Mouse (Mus musculus) heart, embryonic 12.5 days (tissue): ENCODE results near the gene Gm43720. TPM values are rescaled to one million over a fixed set of nuclear protein-coding genes. Genes with fewer than 3 reads are reported as not detected.

Experiments used
- ATAC-seq: fragments of 200-750 bp; cut with Nextera tagmentation; 2 replicates; pipeline ENCODE4 v1.8.0; 2017; ENCODE audit warnings: moderate TSS enrichment, moderate library complexity; ENCODE audit not compliant: insufficient number of reproducible peaks, low FRiP score
- H3K27ac ChIP-seq: fragments of 300-500 bp; sonication (generic); 2 replicates; pipeline ENCODE4 v1.5.1; 2016; ENCODE audit warnings: mild to moderate bottlenecking, moderate library complexity; ENCODE audit not compliant: poor library complexity, severe bottlenecking
- H3K27me3 ChIP-seq: fragments of 300-500 bp; sonication (generic); replicated peaks from 2 replicates; pipeline ENCODE4 v1.6.1; 2016; ENCODE audit warnings: mild to moderate bottlenecking, moderate library complexity
- H3K36me3 ChIP-seq: fragments of 300-500 bp; sonication (generic); 2 replicates; pipeline ENCODE4 v1.6.1; 2016; ENCODE audit warnings: mild to moderate bottlenecking, moderate library complexity
- H3K4me1 ChIP-seq: fragments of 300-500 bp; sonication (generic); replicated peaks from 2 replicates; pipeline ENCODE4 v1.6.1; 2016; ENCODE audit warnings: mild to moderate bottlenecking
- H3K4me2 ChIP-seq: fragments of 300-500 bp; sonication (generic); 2 replicates; pipeline ENCODE4 v1.6.1; 2016; ENCODE audit warnings: mild to moderate bottlenecking, moderate library complexity
- H3K4me3 ChIP-seq: fragments of 300-500 bp; sonication (generic); 2 replicates; pipeline ENCODE4 v1.5.1; 2016; ENCODE audit warnings: mild to moderate bottlenecking
- H3K9ac ChIP-seq: fragments of 300-500 bp; sonication (generic); 2 replicates; pipeline ENCODE4 v1.6.1; 2016; ENCODE audit warnings: mild to moderate bottlenecking, moderate library complexity
- H3K9me3 ChIP-seq: fragments of 300-500 bp; sonication (generic); replicated peaks from 2 replicates; pipeline ENCODE4 v1.6.1; 2016; ENCODE audit warnings: mild to moderate bottlenecking, moderate library complexity
- WGBS: fragments of 180-500 bp; shearing (Covaris S2); methylation state at CpG from one replicate; pipeline ENCODE4 v1.1.7; 2016; 5-methylcytosine and 5-hydroxymethylcytosine counted together
- polyA plus RNA-seq: library from polyadenylated mRNA; unstranded; fragments of >200 nt; fragmentation: Nextera tagmentation; extraction: Ambion mirVana; gene quantifications from 2 replicates; pipeline ENCODE4 v1.2.1, GENCODE M21; 2016

Gm43720 gene
- 0.04 and 0.09 TPM in 2 replicates for polyA plus RNA-seq

DNA sequence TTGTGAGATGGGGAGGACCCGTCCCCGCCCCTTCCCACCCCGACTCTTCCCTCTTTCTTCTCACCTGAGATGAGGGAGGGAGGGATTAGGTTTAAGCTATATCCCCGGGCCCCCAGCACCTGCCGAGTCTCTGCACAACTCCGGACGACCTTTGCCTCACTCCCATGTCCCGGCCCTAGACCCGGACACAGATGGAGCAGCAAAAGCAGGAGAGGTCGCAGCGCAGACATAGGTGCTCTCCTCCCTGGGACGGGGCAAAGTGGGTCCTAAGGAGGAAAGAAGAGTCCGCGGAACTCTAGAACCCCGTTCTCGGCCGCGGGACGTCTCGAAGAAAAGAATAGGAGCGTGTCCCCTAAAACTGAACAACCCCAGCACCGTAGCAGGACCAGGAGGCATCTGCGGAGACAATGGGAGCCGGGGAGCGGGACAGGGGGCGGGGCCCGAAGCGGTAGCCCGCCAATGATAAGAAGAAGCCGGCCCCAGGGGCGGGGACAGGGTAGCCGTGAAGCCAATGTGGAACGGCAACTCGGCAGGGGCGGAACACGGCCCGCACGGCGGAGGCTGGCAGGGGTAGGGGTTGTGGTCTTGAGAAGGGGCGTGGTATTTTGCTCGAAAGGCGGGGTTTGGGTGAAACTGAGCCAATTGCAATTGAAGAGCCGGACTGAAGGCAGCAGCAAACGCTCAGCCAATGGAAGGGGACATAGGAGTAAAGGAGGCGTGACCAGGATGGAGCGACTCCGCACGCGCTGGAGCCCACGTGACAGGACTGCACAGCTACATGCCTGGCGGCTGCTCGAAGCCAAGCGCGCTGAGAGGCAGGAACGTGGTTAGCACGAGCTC lies at the start of gene Gm43720, which contains the start of the genes Gpc2 and Stag3:
Gene Gm43720 (minus strand): TSS at position 374 of the 840 bp plus-strand sequence.
Gene Gpc2 (minus strand): TSS at position 421 of the 840 bp plus-strand sequence.
Gene Stag3 (plus strand): TSS at position 656 of the 840 bp plus-strand sequence.
- peak within 1 kb of the TSS; percentile 75 for H3K9ac ChIP-seq
- H3K27ac ChIP-seq, result no peak within 1 kb of the TSS
- H3K4me2 ChIP-seq, result peak within 1 kb of the TSS; percentile 80
- H3K36me3 ChIP-seq, result peaks cover 12% of the 10 kb centered on the region
- under 1% methylated on average over 56 of the region's 56 CpGs for WGBS
- H3K4me3 ChIP-seq, result peak within 1 kb of the TSS; percentile 67
- H3K9me3 ChIP-seq, result peaks cover 7% of the 10 kb centered on the region; the same call in 1 of the 2 replicates
- peak; percentile 98 for ATAC-seq
- peaks cover 4% of the 10 kb centered on the region for H3K27me3 ChIP-seq
- peaks cover 17% of the 10 kb centered on the region for H3K4me1 ChIP-seq

DNA sequence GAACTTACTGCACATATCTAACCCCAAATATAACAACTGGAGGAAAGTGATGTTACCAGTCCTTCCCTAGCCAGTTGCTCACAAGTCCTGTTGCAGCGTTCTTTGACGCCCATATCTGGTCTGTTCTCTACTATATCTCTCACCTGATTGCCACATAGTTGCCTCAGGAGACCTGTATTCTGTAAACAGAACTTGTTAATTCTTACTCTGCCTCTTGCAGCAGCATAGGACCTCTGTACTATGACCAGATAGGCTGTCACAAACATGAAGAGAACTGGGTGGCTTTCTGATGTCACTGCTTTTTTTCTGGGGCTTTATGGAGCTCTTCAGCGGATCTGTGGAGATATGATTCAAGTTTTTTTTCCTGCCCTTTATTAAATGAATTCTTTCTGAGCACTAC lies 33.0 kb upstream of the Gm43720 start:
- no peak for ATAC-seq
- Histone ChIP-seq H3K4me1 (no peaks in the 10 kb centered on the region), H3K9ac (no peak overlapping the region), H3K27ac (no peak overlapping the region), H3K4me2 (no peak overlapping the region), H3K9me3 (0 out of 2 replicates have a peak, but pooled peaks cover under 1% of the 10 kb centered on the region), H3K36me3 (no peaks in the 10 kb centered on the region), H3K27me3 (no peaks in the 10 kb centered on the region), H3K4me3 (no peak overlapping the region)
- WGBS, result 73% methylated on average over 3 of the region's 3 CpGs

DNA sequence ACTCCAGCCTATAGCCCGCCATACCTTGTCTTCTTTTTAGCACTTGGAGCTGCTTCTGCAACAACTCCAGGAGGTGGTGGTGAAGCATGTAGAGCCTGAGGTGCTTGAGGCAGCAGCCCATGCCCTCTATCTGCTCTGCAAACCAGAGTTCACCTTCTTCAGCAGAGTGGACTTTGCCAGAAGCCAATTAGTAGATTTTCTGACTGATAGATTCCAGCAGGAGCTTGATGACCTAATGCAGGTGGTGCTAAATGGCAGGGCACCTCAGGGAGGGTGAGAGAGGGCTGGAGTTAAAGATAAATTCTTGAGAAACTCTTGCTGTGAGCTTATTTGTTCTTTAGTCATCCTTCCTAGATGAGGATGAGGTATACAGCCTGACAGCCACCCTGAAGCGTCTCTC lies 19.9 kb upstream of the Gm43720 start:
- no peak overlapping the region for H3K4me2 ChIP-seq
- ATAC-seq, result no peak
- no peaks in the 10 kb centered on the region for H3K36me3 ChIP-seq
- H3K27ac ChIP-seq, result no peak overlapping the region
- H3K27me3 ChIP-seq, result no peaks in the 10 kb centered on the region
- no peaks in the 10 kb centered on the region for H3K9me3 ChIP-seq
- WGBS, result 50% methylated on average over 2 of the region's 2 CpGs
- peaks cover 5% of the 10 kb centered on the region; the same call in 1 of the 2 replicates for H3K4me1 ChIP-seq
- H3K4me3 ChIP-seq, result no peak overlapping the region
- no peak overlapping the region for H3K9ac ChIP-seq

DNA sequence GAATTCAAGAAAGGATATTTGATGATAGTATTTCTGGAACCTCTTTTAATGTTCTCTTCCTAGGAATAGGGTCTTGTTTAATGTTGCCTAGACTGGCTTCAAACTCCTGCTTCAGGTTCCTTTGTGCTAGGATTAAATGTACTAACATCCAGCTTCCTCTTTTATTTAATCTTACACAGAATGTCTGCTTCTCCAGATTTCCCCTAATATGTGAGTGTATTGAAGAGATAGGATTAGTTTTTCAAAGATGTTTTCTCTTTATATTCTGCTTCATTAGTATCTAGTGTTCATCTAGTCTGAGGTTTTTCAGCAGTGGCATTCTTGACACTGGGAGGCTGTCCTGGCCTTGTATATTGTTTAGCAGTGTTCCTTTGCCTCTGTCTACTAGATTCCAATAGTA lies 14.4 kb upstream of the Gm43720 start:
- Histone ChIP-seq H3K9me3 (no peaks in the 10 kb centered on the region), H3K4me1 (peaks cover 5% of the 10 kb centered on the region; the same call in 1 of the 2 replicates), H3K4me3 (no peak overlapping the region), H3K4me2 (no peak overlapping the region), H3K27ac (no peak overlapping the region), H3K9ac (no peak overlapping the region), H3K36me3 (no peaks in the 10 kb centered on the region), H3K27me3 (no peaks in the 10 kb centered on the region)
- ATAC-seq, result no peak

DNA sequence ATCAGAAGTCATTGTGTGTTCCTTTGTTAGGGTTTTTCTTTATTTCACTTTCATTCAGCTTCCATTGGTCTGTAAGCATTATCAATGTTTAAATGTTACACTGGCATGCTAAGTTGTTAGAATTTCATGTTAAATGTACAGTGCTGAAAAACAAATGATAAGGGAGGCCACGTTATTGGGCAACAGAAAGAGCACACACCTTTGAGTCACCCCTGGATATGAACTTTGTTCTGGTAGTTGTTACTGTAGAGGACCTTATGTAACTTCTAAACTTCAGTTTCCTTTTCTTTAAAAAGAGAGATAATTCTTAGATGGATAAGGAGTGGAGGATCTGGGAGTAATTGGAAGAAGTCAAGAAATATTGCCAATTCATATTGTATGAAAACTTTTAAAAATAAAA lies 11.9 kb upstream of the Gm43720 start:
- 65% methylated on average over 1 of the region's 1 CpGs for WGBS
- H3K27ac ChIP-seq, result no peak overlapping the region
- H3K9me3 ChIP-seq, result no peaks in the 10 kb centered on the region
- H3K27me3 ChIP-seq, result no peaks in the 10 kb centered on the region
- no peaks in the 10 kb centered on the region for H3K36me3 ChIP-seq
- no peak overlapping the region for H3K9ac ChIP-seq
- H3K4me3 ChIP-seq, result no peak overlapping the region
- no peak overlapping the region for H3K4me2 ChIP-seq
- ATAC-seq, result no peak
- H3K4me1 ChIP-seq, result no peaks in the 10 kb centered on the region

DNA sequence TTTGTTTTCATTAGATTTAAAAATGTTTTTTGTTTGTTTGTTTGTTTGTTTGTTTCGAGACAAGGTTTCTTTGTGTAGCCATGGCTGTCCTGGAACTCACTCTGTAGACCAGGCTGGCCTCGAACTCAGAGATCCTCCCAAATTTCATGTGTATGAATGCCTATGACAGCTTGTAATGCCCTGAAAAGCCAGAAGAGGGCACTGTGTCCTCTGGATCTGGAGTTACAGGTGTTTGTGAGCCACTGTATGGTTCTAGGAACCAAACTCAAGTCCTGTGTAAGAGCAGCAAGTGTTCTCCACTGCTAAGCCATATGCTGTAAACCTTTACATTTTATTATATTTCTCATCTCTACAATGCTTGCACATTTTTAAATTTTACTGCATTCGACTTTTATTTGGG lies 8.1 kb upstream of the Gm43720 start:
- Histone ChIP-seq H3K9ac (no peak overlapping the region), H3K27ac (no peak overlapping the region), H3K4me3 (no peak overlapping the region), H3K4me2 (no peak overlapping the region), H3K36me3 (no peaks in the 10 kb centered on the region), H3K4me1 (no peaks in the 10 kb centered on the region), H3K27me3 (no peaks in the 10 kb centered on the region), H3K9me3 (no peaks in the 10 kb centered on the region)
- no peak for ATAC-seq
- 69% methylated on average over 3 of the region's 3 CpGs for WGBS

DNA sequence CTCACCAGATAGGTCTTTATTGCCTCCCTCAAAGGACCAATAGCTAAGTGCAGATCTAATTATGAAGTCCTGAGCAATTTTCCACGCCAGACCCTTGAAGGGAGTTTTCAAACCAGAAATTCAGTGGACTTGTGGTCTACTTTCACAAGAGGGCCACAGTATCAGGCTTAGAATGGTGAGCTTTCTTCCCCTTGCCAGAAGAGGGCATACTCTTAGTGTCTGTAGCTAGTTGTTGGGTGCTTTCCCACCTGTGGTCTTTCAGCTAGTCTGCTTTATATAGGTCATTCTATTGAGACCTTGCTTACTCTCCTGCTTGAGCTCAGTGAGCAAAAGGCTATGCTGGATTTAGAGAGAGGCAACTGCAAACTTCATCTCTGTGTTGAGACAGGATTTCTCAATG lies 3.8 kb upstream of the Gm43720 start:
- 56% methylated on average over 1 of the region's 1 CpGs for WGBS
- no peak for ATAC-seq

DNA sequence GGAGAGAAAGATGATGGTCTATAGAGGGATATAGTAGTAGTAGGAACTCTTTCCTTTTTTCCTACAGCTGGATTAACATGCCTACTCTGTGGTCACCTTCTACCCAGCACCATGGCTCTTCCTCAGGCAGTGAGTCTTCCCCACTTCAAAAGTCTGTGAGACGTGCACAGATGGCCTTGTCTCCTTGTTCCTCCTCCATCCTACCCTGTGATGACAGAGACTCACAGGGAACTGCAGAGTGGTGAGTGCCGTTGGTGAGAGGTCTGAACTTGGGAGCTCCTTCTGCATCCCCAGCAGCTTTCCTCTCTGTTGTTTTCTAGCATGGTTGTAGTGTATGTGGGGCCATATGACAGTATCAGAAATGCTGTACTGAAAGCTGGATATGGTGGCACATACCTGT lies 2.0 kb upstream of the Gm43720 start:
- Histone ChIP-seq H3K27ac (no peak overlapping the region), H3K4me1 (peaks cover 5% of the 10 kb centered on the region), H3K4me2 (no peak overlapping the region), H3K27me3 (peaks cover 4% of the 10 kb centered on the region; the same call in 1 of the 2 replicates), H3K4me3 (no peak overlapping the region), H3K9me3 (peaks cover 7% of the 10 kb centered on the region; the same call in 1 of the 2 replicates), H3K36me3 (peaks cover 8% of the 10 kb centered on the region), H3K9ac (no peak overlapping the region)
- 66% methylated on average over 2 of the region's 2 CpGs for WGBS
- ATAC-seq, result no peak

More for the DNA sequence above, 3.8 kb upstream of the Gm43720 start:
- Histone ChIP-seq H3K4me1 (peaks cover 5% of the 10 kb centered on the region), H3K27me3 (peaks cover 4% of the 10 kb centered on the region; the same call in 1 of the 2 replicates), H3K9ac (no peak overlapping the region), H3K4me2 (no peak overlapping the region), H3K36me3 (no peaks in the 10 kb centered on the region), H3K4me3 (no peak overlapping the region), H3K27ac (no peak overlapping the region), H3K9me3 (peaks cover 7% of the 10 kb centered on the region; the same call in 1 of the 2 replicates)

DNA sequence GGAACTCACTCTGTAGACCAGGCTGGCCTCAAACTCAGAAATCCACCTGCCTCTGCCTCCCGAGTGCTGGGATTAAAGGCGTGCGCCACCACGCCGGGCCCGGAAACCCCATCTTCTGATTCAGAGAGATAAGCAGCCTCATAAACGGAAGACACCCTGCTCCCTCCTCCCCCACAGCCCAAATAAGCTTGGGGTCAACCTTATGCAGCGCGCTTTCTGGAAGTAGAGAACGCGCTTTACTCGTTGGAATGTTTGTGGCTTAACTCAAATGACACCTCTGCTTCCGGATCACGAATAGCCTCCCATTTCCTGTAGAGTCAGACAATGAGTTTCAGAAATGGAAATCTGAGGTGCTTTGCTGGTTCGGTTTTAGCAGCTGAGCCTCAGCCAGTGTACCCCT lies 1.1 kb upstream of the Gm43720 start:
- 88% methylated on average over 15 of the region's 15 CpGs for WGBS
- no peak for ATAC-seq
- H3K36me3 ChIP-seq, result peaks cover 12% of the 10 kb centered on the region

DNA sequence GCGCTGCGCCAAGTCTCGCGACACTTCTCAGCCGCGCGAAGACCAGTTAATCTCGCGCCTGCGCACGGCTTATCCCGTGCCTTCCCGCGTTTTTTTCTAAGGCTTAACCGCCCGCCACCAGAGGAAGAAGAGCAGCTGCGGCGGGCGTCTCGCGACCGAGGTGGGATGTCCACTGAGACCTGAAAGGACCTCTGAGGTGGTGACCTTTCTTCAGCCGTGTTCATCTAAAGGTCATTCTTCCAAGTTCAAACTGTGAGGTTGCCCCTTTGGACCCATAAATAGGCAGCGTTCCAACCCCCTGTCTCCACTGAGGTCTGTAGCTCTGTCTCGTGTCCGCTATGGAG lies 639 bp upstream of the Gm43720 start:
- no peak overlapping the region for H3K9ac ChIP-seq
- no peak overlapping the region for H3K27ac ChIP-seq
- H3K36me3 ChIP-seq, result peaks cover 12% of the 10 kb centered on the region
- H3K9me3 ChIP-seq, result peaks cover 7% of the 10 kb centered on the region; the same call in 1 of the 2 replicates
- ATAC-seq, result no peak
- peak overlapping the region; percentile 67 for H3K4me3 ChIP-seq
- WGBS, result 19% methylated on average over 26 of the region's 26 CpGs
- H3K4me2 ChIP-seq, result peak overlapping the region; percentile 80
- H3K27me3 ChIP-seq, result peaks cover 4% of the 10 kb centered on the region; the same call in 1 of the 2 replicates
- H3K4me1 ChIP-seq, result peaks cover 12% of the 10 kb centered on the region

More for the DNA sequence above, 1.1 kb upstream of the Gm43720 start:
- Histone ChIP-seq H3K9me3 (peaks cover 7% of the 10 kb centered on the region; the same call in 1 of the 2 replicates), H3K27ac (no peak overlapping the region), H3K4me3 (no peak overlapping the region), H3K9ac (no peak overlapping the region), H3K4me1 (peaks cover 8% of the 10 kb centered on the region), H3K27me3 (peaks cover 4% of the 10 kb centered on the region; the same call in 1 of the 2 replicates), H3K4me2 (peak overlapping the region; percentile 80; the same call in 1 of the 2 replicates)

DNA sequence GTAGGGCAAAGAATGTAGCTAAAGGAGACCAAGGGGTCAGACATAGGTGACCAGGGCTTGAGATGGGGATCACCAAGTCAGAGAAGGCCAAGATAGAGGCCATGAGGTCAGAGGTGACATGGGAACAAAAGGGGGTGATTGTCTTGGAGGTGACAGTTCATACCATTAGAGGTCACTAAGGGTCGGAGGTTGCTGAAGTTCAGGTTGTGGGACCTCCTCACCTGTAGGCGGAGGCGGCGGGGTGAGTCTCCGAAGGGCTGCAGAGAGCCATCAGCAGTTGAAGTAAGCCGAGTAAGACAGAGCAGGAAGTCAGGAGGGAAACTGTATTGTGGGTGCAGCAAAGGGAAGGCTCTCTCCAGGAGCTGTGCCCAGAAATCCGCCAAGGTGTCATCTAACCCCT lies 1.8 kb downstream of the Gm43720 start:
- H3K4me2 ChIP-seq, result no peak overlapping the region
- 84% methylated on average over 7 of the region's 7 CpGs for WGBS
- ATAC-seq, result no peak
- peaks cover 12% of the 10 kb centered on the region for H3K36me3 ChIP-seq
- peaks cover 7% of the 10 kb centered on the region; the same call in 1 of the 2 replicates for H3K9me3 ChIP-seq
- no peak overlapping the region for H3K27ac ChIP-seq
- H3K4me1 ChIP-seq, result peaks cover 17% of the 10 kb centered on the region
- no peak overlapping the region for H3K9ac ChIP-seq
- H3K4me3 ChIP-seq, result no peak overlapping the region
- peaks cover 17% of the 10 kb centered on the region for H3K27me3 ChIP-seq
